Mouse (Mus musculus) olfactory bulb, adult 2 months (tissue): ENCODE data around the gene Adm2.

ENCODE experiments used
- CTCF ChIP-seq: fragments of 200-500 bp; IDR thresholded peaks from 2 replicates; pipeline ENCODE4 v1.5.1; 2012; ENCODE audit warnings: low read depth, mild to moderate bottlenecking, low read length, moderate library complexity; ENCODE audit not compliant: insufficient read depth
- POLR2A ChIP-seq: fragments of 200-500 bp; IDR thresholded peaks from 2 replicates; pipeline ENCODE4 v1.6.1; 2012; ENCODE audit warnings: mild to moderate bottlenecking, low read depth, low read length, moderate library complexity; ENCODE audit not compliant: insufficient read depth

DNA sequence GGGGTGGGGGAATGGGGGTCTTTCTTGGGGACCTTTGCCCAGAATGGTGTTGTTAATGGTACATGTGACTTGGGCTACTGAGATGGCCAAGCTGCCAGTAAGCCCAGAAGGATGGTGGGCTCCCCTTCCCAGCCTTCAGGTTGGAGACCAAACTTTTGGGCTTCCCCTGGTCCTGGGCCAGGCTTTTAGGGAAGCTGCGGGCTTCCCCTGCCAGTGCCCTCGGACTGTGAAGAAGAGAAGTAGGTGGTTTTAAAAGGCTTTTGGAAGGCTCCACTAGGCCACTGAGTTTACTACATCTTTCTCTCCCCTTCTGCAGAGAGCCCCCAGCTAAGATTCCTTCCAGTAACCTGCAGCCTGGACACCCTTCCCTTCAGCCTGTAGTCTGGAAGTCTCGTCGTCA, 1.1 kb downstream of the Adm2 start:
- TF ChIP-seq CTCF (no peak), POLR2A (no peak)
